Mouse (Mus musculus): ENCODE data around the gene Gria1. TPM values are rescaled to one million over a fixed set of nuclear protein-coding genes. Genes with fewer than 3 reads are reported as not detected.

The Gria1 gene
- polyA plus RNA-seq, 1 experiment from 2014 or later, result 48.1 TPM

DNA sequence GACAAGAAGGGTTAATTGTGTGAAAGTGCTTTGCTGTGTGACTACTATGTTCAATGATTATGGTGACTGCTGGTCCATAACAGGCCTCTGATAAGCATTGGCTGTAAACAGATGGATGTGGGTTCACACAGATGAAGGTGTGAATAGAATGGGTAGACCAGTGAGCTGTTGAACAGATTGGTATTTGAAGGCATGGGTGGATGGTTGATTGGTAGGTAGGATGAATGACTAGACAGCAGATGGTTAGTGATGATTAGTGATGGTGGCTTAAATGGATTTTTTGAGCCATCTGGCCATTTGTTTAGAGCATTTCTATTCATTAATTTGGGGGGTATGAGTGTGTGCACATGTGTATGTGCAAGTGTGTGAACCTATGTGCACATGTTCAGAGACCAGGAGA, 173.9 kb downstream of the Gria1 start:
- Histone ChIP-seq H3K27me3 (no peaks in the 10 kb centered on the region), H3K4me3 (no peak overlapping the region), H3K27ac (replicated peaks) (no peak overlapping the region), H3K4me2 (no peak overlapping the region), H3K9ac (no peak overlapping the region), H3K36me3 (no peaks in the 10 kb centered on the region), H3K9me3 (no peaks in the 10 kb centered on the region), H3K4me1 (replicated peaks) (no peaks in the 10 kb centered on the region)
- ATAC-seq (ENCODE audit: low FRiP score, low read depth), result no peak

DNA sequence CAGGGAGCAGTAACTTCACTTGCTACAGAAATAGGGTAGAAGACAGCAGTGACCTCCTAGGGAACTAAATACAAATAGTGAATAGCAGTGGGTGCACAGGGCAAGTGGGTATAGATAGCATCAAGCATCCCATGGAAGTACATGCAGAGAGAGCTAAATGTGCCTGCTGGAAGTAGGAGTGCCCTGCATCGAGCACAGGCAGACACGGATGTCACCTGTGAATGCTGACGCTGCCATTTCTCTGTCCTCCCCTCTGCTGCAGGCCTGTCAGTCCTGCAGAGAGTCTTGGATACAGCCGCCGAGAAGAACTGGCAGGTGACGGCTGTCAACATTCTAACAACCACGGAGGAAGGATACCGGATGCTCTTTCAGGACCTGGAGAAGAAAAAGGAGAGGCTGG, 178.2 kb downstream of the Gria1 start:
- Histone ChIP-seq H3K4me3 (no peak overlapping the region), H3K4me1 (replicated peaks) (no peaks in the 10 kb centered on the region), H3K27me3 (no peaks in the 10 kb centered on the region), H3K27ac (replicated peaks) (no peak overlapping the region), H3K9ac (no peak overlapping the region), H3K9me3 (no peaks in the 10 kb centered on the region), H3K36me3 (no peaks in the 10 kb centered on the region), H3K4me2 (no peak overlapping the region)
- 87% methylated on average over 8 of the region's 8 CpGs for WGBS
- ATAC-seq (ENCODE audit: low FRiP score, low read depth), result no peak

GRCm38 (mm10) chr11:57194746-57195145, 183.6 kb downstream of the Gria1 start:
- no peak for ATAC-seq (ENCODE audit: low FRiP score, low read depth)
- Histone ChIP-seq H3K9me3 (no peaks in the 10 kb centered on the region), H3K36me3 (no peaks in the 10 kb centered on the region), H3K4me1 (replicated peaks) (no peaks in the 10 kb centered on the region), H3K4me2 (no peak overlapping the region), H3K27me3 (no peaks in the 10 kb centered on the region), H3K9ac (no peak overlapping the region), H3K27ac (replicated peaks) (no peak overlapping the region), H3K4me3 (no peak overlapping the region)
- WGBS, result 90% methylated on average over 5 of the region's 5 CpGs

GRCm38 (mm10) chr11:57201245-57201976, 190.2 kb downstream of the Gria1 start:
- H3K27ac ChIP-seq (replicated peaks), result no peak overlapping the region
- H3K9me3 ChIP-seq, result no peaks in the 10 kb centered on the region
- 73% methylated on average over 10 of the region's 10 CpGs for WGBS
- H3K4me2 ChIP-seq, result no peak overlapping the region
- no peaks in the 10 kb centered on the region for H3K27me3 ChIP-seq
- no peak for ATAC-seq (ENCODE audit: low FRiP score, low read depth)
- H3K36me3 ChIP-seq, result no peaks in the 10 kb centered on the region
- no peak overlapping the region for H3K9ac ChIP-seq
- H3K4me1 ChIP-seq (replicated peaks), result peaks cover 4% of the 10 kb centered on the region
- H3K4me3 ChIP-seq, result no peak overlapping the region

DNA sequence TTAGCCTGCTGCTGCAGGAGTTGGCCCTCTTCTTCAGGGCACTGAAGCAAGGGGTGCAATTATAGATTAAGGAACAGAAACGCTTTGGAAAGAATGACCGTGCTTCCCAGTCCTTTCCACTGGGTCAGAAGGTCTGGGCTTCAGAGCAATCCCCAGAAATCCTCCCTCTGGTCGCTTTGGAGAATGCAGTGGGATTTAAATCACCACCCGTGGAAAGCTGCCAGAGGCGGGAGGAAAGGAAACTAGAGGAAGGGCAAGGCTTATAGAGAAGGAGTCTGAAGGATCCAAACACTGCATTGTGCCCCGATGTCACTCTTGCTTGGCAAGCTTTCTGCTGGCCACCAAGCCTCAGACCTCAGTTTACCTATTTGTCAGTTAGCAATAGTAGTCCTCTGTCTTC, 193.2 kb downstream of the Gria1 start:
- Histone ChIP-seq H3K4me2 (no peak overlapping the region), H3K4me1 (replicated peaks) (peaks cover 4% of the 10 kb centered on the region), H3K27ac (replicated peaks) (no peak overlapping the region), H3K9ac (no peak overlapping the region), H3K4me3 (no peak overlapping the region), H3K9me3 (no peaks in the 10 kb centered on the region), H3K36me3 (no peaks in the 10 kb centered on the region), H3K27me3 (no peaks in the 10 kb centered on the region)
- WGBS, result 43% methylated on average over 6 of the region's 6 CpGs
- ATAC-seq (ENCODE audit: low FRiP score, low read depth), result no peak

DNA sequence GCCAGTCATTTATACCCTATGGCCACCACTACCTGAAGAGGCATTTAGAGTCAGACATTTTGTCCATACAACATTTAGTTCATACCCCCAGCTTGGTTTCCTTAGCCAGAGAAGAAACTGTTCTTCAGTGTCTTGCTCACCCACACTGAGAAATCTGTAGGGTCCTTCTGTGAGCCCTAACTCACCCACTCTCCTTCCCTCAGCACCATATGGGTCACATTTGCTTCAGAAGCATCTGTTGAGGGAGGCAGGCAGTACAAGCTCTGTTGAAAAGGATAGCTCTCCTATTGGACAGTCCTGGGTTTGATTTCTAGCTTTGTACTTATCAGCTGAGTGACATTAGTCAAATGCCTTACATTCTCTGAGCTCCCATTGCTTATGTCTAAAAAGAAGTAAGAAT, 196.1 kb downstream of the Gria1 start:
- no peak for ATAC-seq (ENCODE audit: low FRiP score, low read depth)
- Histone ChIP-seq H3K9ac (no peak overlapping the region), H3K27ac (replicated peaks) (no peak overlapping the region), H3K4me3 (no peak overlapping the region), H3K36me3 (no peaks in the 10 kb centered on the region), H3K27me3 (no peaks in the 10 kb centered on the region), H3K4me2 (no peak overlapping the region), H3K9me3 (no peaks in the 10 kb centered on the region), H3K4me1 (replicated peaks) (peaks cover 4% of the 10 kb centered on the region)

- no peaks in the 10 kb centered on the region for H3K9me3 ChIP-seq
- 73% methylated on average over 7 of the region's 7 CpGs for WGBS
- no peak overlapping the region for H3K4me2 ChIP-seq
- no peak for ATAC-seq (ENCODE audit: low FRiP score, low read depth)
- H3K9ac ChIP-seq, result no peak overlapping the region
- H3K4me1 ChIP-seq (replicated peaks), result no peaks in the 10 kb centered on the region
- H3K27me3 ChIP-seq, result no peaks in the 10 kb centered on the region
- no peak overlapping the region for H3K27ac ChIP-seq (replicated peaks)
- no peak overlapping the region for H3K4me3 ChIP-seq
- no peaks in the 10 kb centered on the region for H3K36me3 ChIP-seq
These were observed 202.9 kb downstream of the Gria1 start for GRCm38 (mm10) chr11:57214079-57214478.

GRCm38 (mm10) chr11:57214583-57214982, 203.4 kb downstream of the Gria1 start:
- H3K4me2 ChIP-seq, result no peak overlapping the region
- H3K4me1 ChIP-seq (replicated peaks), result no peaks in the 10 kb centered on the region
- H3K36me3 ChIP-seq, result no peaks in the 10 kb centered on the region
- no peaks in the 10 kb centered on the region for H3K27me3 ChIP-seq
- no peak overlapping the region for H3K9ac ChIP-seq
- H3K9me3 ChIP-seq, result no peaks in the 10 kb centered on the region
- no peak for ATAC-seq (ENCODE audit: low FRiP score, low read depth)
- no peak overlapping the region for H3K27ac ChIP-seq (replicated peaks)
- WGBS, result 76% methylated on average over 5 of the region's 5 CpGs
- H3K4me3 ChIP-seq, result no peak overlapping the region

DNA sequence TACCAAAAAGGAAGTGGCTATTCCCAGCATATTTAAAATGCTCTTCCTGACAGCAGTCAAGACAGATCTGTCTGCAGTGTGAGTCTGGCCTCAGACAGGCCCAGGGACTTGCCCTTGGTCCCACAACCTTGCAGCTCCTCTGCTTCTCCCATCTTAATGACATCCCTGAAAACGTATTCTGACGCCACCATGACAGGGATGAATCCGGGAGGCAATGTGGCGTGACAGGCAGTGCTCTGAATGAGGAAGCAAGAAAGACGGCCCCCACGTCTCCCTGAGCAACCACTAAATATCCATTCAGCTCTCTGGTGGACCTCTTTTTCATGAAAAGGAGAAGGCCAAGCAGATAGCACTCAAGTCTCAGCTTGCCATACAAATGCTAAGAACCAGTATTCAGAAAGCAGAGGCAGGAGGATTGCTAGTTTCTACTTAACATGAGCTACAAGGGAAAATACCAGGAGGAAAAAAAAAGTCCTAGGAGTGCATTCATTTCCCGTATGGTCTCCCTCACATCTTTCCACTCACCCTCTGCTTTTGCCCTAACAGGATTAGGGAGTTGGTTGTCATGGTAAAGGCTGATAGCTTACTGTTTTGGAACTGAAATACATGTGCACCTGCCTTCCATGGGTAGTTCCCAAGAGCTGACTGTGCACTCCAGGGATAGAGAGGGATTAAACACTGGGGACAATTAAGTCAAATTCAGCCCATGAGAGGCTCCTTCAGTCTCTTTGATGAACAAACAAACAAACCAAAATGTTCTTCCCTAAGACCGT, 211.8 kb downstream of the Gria1 start:
- peaks cover 8% of the 10 kb centered on the region for H3K36me3 ChIP-seq
- no peak overlapping the region for H3K4me2 ChIP-seq
- no peak for ATAC-seq (ENCODE audit: low FRiP score, low read depth)
- H3K9me3 ChIP-seq, result no peaks in the 10 kb centered on the region
- no peaks in the 10 kb centered on the region for H3K27me3 ChIP-seq
- no peak overlapping the region for H3K9ac ChIP-seq
- WGBS, result 40% methylated on average over 8 of the region's 8 CpGs
- no peaks in the 10 kb centered on the region for H3K4me1 ChIP-seq (replicated peaks)
- no peak overlapping the region for H3K27ac ChIP-seq (replicated peaks)
- H3K4me3 ChIP-seq, result no peak overlapping the region

- Histone ChIP-seq H3K4me3 (no peak overlapping the region), H3K4me1 (replicated peaks) (no peaks in the 10 kb centered on the region; the same call in 1 of the 2 replicates), H3K27ac (replicated peaks) (no peak overlapping the region), H3K9me3 (no peaks in the 10 kb centered on the region), H3K4me2 (no peak overlapping the region), H3K9ac (no peak overlapping the region), H3K36me3 (no peaks in the 10 kb centered on the region), H3K27me3 (no peaks in the 10 kb centered on the region)
- no peak for ATAC-seq (ENCODE audit: low FRiP score, low read depth)
- 93% methylated on average over 2 of the region's 2 CpGs for WGBS
These were observed 224.3 kb downstream of the Gria1 start for GRCm38 (mm10) chr11:57235446-57235845.

DNA sequence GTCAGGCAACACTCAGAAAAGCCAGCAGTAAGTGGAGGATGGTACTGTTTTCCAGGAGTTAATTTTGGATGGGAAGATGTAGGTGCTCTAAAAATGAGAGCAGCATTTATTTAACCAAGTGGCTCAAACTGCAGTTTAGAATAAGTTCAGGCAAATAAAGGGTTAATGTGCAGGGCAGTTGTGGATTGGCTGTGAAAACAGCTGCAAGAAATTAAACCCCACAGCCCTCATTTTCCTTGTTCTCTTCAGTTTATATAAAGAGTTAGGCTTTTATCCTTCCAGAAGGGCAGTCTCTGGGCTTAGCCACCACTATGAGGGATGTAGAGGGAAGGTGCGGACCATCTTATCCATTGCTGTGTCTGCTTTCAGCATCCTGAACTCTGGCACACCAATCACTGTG, 225.2 kb downstream of the Gria1 start:
- H3K4me2 ChIP-seq, result no peak overlapping the region
- WGBS, result 74% methylated on average over 1 of the region's 1 CpGs
- H3K27me3 ChIP-seq, result no peaks in the 10 kb centered on the region
- no peak for ATAC-seq (ENCODE audit: low FRiP score, low read depth)
- H3K9me3 ChIP-seq, result no peaks in the 10 kb centered on the region
- H3K27ac ChIP-seq (replicated peaks), result no peak overlapping the region
- no peaks in the 10 kb centered on the region; the same call in 1 of the 2 replicates for H3K4me1 ChIP-seq (replicated peaks)
- H3K9ac ChIP-seq, result no peak overlapping the region
- H3K36me3 ChIP-seq, result no peaks in the 10 kb centered on the region
- H3K4me3 ChIP-seq, result no peak overlapping the region

DNA sequence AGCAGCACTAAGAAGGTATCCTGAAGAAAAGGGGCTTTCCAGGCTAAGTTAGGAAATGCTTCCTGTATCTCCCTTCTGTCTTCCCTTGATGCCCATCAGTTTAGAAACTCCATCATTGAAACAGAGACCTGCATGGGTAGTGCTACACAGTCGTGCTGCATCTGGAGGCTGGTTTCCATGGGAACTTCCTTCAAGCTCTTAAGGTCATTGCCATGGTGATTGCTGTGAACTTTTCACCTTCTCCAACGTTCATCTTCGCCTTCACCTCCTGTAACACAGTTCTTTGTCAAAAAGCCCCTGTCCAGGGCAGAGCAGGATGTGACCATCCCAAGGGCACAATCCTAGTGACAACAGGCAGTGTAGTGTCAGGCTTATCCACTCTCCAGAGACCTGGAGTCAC, 228.6 kb downstream of the Gria1 start:
- H3K9me3 ChIP-seq, result no peaks in the 10 kb centered on the region
- no peaks in the 10 kb centered on the region for H3K36me3 ChIP-seq
- no peak overlapping the region for H3K9ac ChIP-seq
- ATAC-seq (ENCODE audit: low FRiP score, low read depth), result no peak
- 18% methylated on average over 3 of the region's 3 CpGs for WGBS
- no peaks in the 10 kb centered on the region; the same call in 1 of the 2 replicates for H3K4me1 ChIP-seq (replicated peaks)
- no peaks in the 10 kb centered on the region for H3K27me3 ChIP-seq
- H3K4me3 ChIP-seq, result no peak overlapping the region
- no peak overlapping the region for H3K27ac ChIP-seq (replicated peaks)
- no peak overlapping the region for H3K4me2 ChIP-seq

Measured in hindbrain, embryonic 15.5 days (tissue).